ENCODE assay signal across 22 mouse cellular contexts in genomic region chr9:6251990-6252389, GRCm38 (mm10). TPM values are rescaled to one million over a fixed set of nuclear protein-coding genes. Genes with fewer than 3 reads are reported as not detected.
A peak's percentile ranks its signal among the peaks of the same experiment; 100 is the strongest.
DNase-seq lines count a peak whose midpoint lies in the region; ATAC-seq lines count a peak whose summit lies in the region.
"Had no signal": no experiment of that assay in that cellular context is flagged by ENCODE, and none has a peak within 500 bp of the region (broad histone marks: within the 10 kb centered on the region; RNA-seq: fewer than 3 reads in every experiment).

No protein-coding gene starts in this region.

- H3K27ac ChIP-seq in forebrain, embryonic 14.5 days (ENCODE audit: low read depth, low read length) = no peak overlapping the region
- no peak overlapping the region for H3K27ac ChIP-seq in forebrain, embryonic 12.5 days
- H3K27ac ChIP-seq in midbrain, embryonic 11.5 days (ENCODE audit: low read depth, low read length) = no peak overlapping the region
- H3K27ac ChIP-seq in midbrain, embryonic 13.5 days = no peak overlapping the region
- no peak overlapping the region for H3K27ac ChIP-seq in forebrain, embryonic 16.5 days (ENCODE audit: low read length)
- H3K27ac ChIP-seq: embryonic facial prominence, embryonic 10.5 days; embryonic facial prominence, embryonic 12.5 days had no signal

- no peaks in the 10 kb centered on the region for H3K9me3 ChIP-seq in forebrain, embryonic 14.5 days (replicated peaks; ENCODE audit: control insufficient read depth, low read length)
- H3K9me3 ChIP-seq in forebrain, embryonic 12.5 days = no peaks in the 10 kb centered on the region
- no peaks in the 10 kb centered on the region for H3K9me3 ChIP-seq in midbrain, embryonic 11.5 days (ENCODE audit: control insufficient read depth, low read length)
- no peaks in the 10 kb centered on the region for H3K9me3 ChIP-seq in midbrain, embryonic 13.5 days
- no peaks in the 10 kb centered on the region for H3K9me3 ChIP-seq in forebrain, embryonic 16.5 days (ENCODE audit: control insufficient read depth, low read length)
- H3K9me3 ChIP-seq: embryonic facial prominence, embryonic 10.5 days; embryonic facial prominence, embryonic 12.5 days had no signal

- H3K4me2 ChIP-seq in forebrain, embryonic 14.5 days (ENCODE audit: low read length) = no peak overlapping the region
- no peak overlapping the region for H3K4me2 ChIP-seq in forebrain, embryonic 12.5 days
- H3K4me2 ChIP-seq in midbrain, embryonic 11.5 days = no peak overlapping the region
- H3K4me2 ChIP-seq in midbrain, embryonic 13.5 days (replicated peaks) = no peak overlapping the region
- no peak overlapping the region for H3K4me2 ChIP-seq in forebrain, embryonic 16.5 days (ENCODE audit: low read length)
- H3K4me2 ChIP-seq: embryonic facial prominence, embryonic 12.5 days had no signal

- ATAC-seq in forebrain, embryonic 14.5 days = no peak
- ATAC-seq in forebrain, embryonic 12.5 days (ENCODE audit: low FRiP score) = no peak
- no peak for ATAC-seq in midbrain, embryonic 11.5 days (ENCODE audit: low FRiP score)
- no peak for ATAC-seq in midbrain, embryonic 13.5 days
- ATAC-seq in forebrain, embryonic 16.5 days = peak; percentile 57

- H3K36me3 ChIP-seq in forebrain, embryonic 14.5 days (ENCODE audit: control insufficient read depth, insufficient read depth, low read length) = no peaks in the 10 kb centered on the region
- H3K36me3 ChIP-seq in forebrain, embryonic 12.5 days (replicated peaks) = no peaks in the 10 kb centered on the region
- H3K36me3 ChIP-seq in midbrain, embryonic 11.5 days (ENCODE audit: control insufficient read depth, insufficient read depth, low read length) = no peaks in the 10 kb centered on the region
- H3K36me3 ChIP-seq in midbrain, embryonic 13.5 days = no peaks in the 10 kb centered on the region
- no peaks in the 10 kb centered on the region for H3K36me3 ChIP-seq in forebrain, embryonic 16.5 days (ENCODE audit: control insufficient read depth, insufficient read depth)
- H3K36me3 ChIP-seq: embryonic facial prominence, embryonic 10.5 days; embryonic facial prominence, embryonic 12.5 days had no signal

- 78% methylated on average over 2 of the region's 2 CpGs for WGBS in forebrain, embryonic 14.5 days
- 74% methylated on average over 2 of the region's 2 CpGs for WGBS in forebrain, embryonic 12.5 days
- 84% methylated on average over 2 of the region's 2 CpGs for WGBS in midbrain, embryonic 11.5 days
- WGBS in midbrain, embryonic 13.5 days = 76% methylated on average over 2 of the region's 2 CpGs
- 56% methylated on average over 2 of the region's 2 CpGs for WGBS in forebrain, embryonic 16.5 days

- no peak overlapping the region for H3K4me3 ChIP-seq in forebrain, embryonic 14.5 days (ENCODE audit: low read depth, low read length)
- H3K4me3 ChIP-seq in forebrain, embryonic 12.5 days (replicated peaks) = no peak overlapping the region
- H3K4me3 ChIP-seq in midbrain, embryonic 11.5 days (ENCODE audit: low read depth, low read length) = no peak overlapping the region
- no peak overlapping the region for H3K4me3 ChIP-seq in midbrain, embryonic 13.5 days (replicated peaks)
- no peak overlapping the region for H3K4me3 ChIP-seq in forebrain, embryonic 16.5 days (replicated peaks; ENCODE audit: low read length)
- H3K4me3 ChIP-seq: embryonic facial prominence, embryonic 10.5 days; embryonic facial prominence, embryonic 12.5 days had no signal

- H3K4me1 ChIP-seq in forebrain, embryonic 14.5 days (ENCODE audit: control insufficient read depth, insufficient read depth, low read length) = no peaks in the 10 kb centered on the region
- no peaks in the 10 kb centered on the region for H3K4me1 ChIP-seq in forebrain, embryonic 12.5 days
- no peaks in the 10 kb centered on the region for H3K4me1 ChIP-seq in midbrain, embryonic 11.5 days (ENCODE audit: control insufficient read depth, insufficient read depth, low read length)
- H3K4me1 ChIP-seq in midbrain, embryonic 13.5 days (replicated peaks) = no peaks in the 10 kb centered on the region
- H3K4me1 ChIP-seq in forebrain, embryonic 16.5 days (replicated peaks; ENCODE audit: control insufficient read depth, insufficient read depth, low read length) = 0 out of 2 replicates have a peak, but pooled peaks cover 2% of the 10 kb centered on the region
- H3K4me1 ChIP-seq: embryonic facial prominence, embryonic 10.5 days; embryonic facial prominence, embryonic 12.5 days had no signal

- peak; percentile 13 for DNase-seq in forebrain, embryonic 14.5 days (ENCODE audit: low spot score)
- DNase-seq in midbrain, embryonic 11.5 days (ENCODE audit: low spot score, missing footprints) = peak; percentile 21
- DNase-seq in layer of hippocampus, adult 18-20 months (ENCODE audit: low spot score in 2 of 2) = no peak
- no peak for DNase-seq in adrenal gland, adult 2 months
- DNase-seq: adrenal gland, adult 8-10 months; adrenal gland, postnatal 14 days; adrenal gland, postnatal 36 days; cerebellum, adult 11-12 months; cerebellum, adult 2 months; cerebellum, adult 9-10 months; cerebellum, postnatal 10 days; cerebellum, postnatal 25 days had no signal

- H3K9ac ChIP-seq in forebrain, embryonic 14.5 days (ENCODE audit: low read length) = no peak overlapping the region
- H3K9ac ChIP-seq in forebrain, embryonic 12.5 days = no peak overlapping the region
- no peak overlapping the region for H3K9ac ChIP-seq in midbrain, embryonic 11.5 days (ENCODE audit: low read length)
- no peak overlapping the region for H3K9ac ChIP-seq in midbrain, embryonic 13.5 days (replicated peaks)
- H3K9ac ChIP-seq in forebrain, embryonic 16.5 days (replicated peaks; ENCODE audit: low read depth, low read length) = no peak overlapping the region
- H3K9ac ChIP-seq: embryonic facial prominence, embryonic 12.5 days had no signal

- H3K27me3 ChIP-seq in forebrain, embryonic 14.5 days (replicated peaks; ENCODE audit: control insufficient read depth, insufficient read depth, low read length) = no peaks in the 10 kb centered on the region
- H3K27me3 ChIP-seq in forebrain, embryonic 12.5 days = no peaks in the 10 kb centered on the region
- H3K27me3 ChIP-seq in midbrain, embryonic 11.5 days (ENCODE audit: control insufficient read depth, insufficient read depth, low read length) = no peaks in the 10 kb centered on the region
- no peaks in the 10 kb centered on the region for H3K27me3 ChIP-seq in midbrain, embryonic 13.5 days
- no peaks in the 10 kb centered on the region for H3K27me3 ChIP-seq in forebrain, embryonic 16.5 days (replicated peaks; ENCODE audit: control insufficient read depth, insufficient read depth, low read length)
- H3K27me3 ChIP-seq: embryonic facial prominence, embryonic 12.5 days had no signal

RNA-seq across cellular contexts. Expression of gene Ddi1, which starts 17.7 kb away (rescaled TPM):
- polyA plus RNA-seq in forebrain, embryonic 14.5 days (2014; fragmentation: Nextera tagmentation; extraction: Ambion mirVana) = not detected in 2 replicates
- polyA plus RNA-seq in forebrain, embryonic 12.5 days (2016; fragmentation: Nextera tagmentation; extraction: Ambion mirVana) = not detected in 2 replicates
- polyA plus RNA-seq in midbrain, embryonic 11.5 days (2014; fragmentation: Nextera tagmentation; extraction: Ambion mirVana) = not detected in 2 replicates
- polyA plus RNA-seq in midbrain, embryonic 13.5 days (2015; fragmentation: Nextera tagmentation; extraction: Ambion mirVana) = 0.03 TPM in 1 of 2 replicates, not detected in the other
- not detected in 2 replicates for polyA plus RNA-seq in forebrain, embryonic 16.5 days (2015; fragmentation: Nextera tagmentation; extraction: Ambion mirVana)
- not detected for total RNA-seq in layer of hippocampus, adult 18-20 months (2021)
- total RNA-seq in adrenal gland, adult 2 months (2021) = not detected
- polyA plus RNA-seq in adrenal gland, adult 2 months (2012; rRNA removed) = not detected in 2 replicates
- total RNA-seq: adrenal gland, adult 8-10 months; adrenal gland, postnatal 14 days; adrenal gland, postnatal 36 days; ES-E14; gastrocnemius, adult 18-20 months; MEL had no signal
- polyA plus RNA-seq: C2C12; cerebellum, adult 2 months; cortical plate, adult 2 months had no signal

Comparison
In these comparisons a context has a peak if more than half of its experiments do, and no peak if none do; other contexts are left out.
1. DNase-seq: peak in forebrain, embryonic 14.5 days (single experiment) and midbrain, embryonic 11.5 days (single experiment); none in layer of hippocampus, adult 18-20 months (0 of 2) and adrenal gland, adult 2 months (single experiment).